Mouse (Mus musculus) stomach, postnatal 0 days (tissue): ENCODE data around the gene Dph5.

Experiments used
- CTCF ChIP-seq: IDR thresholded peaks from 2 replicates; pipeline ENCODE4 v1.5.1; 2016; ENCODE audit warnings: antibody characterized with exemption, low read depth, mild to moderate bottlenecking, moderate library complexity
- EP300 ChIP-seq: optimal IDR thresholded peaks from 2 replicates; pipeline ENCODE3; 2016; ENCODE audit warnings: antibody characterized with exemption

- no peak for TF ChIP-seq CTCF
- TF ChIP-seq EP300 = no peak
These were observed 17.9 kb downstream of the Dph5 start for GRCm38 (mm10) chr3:115905567-115905966.
